Mouse (Mus musculus): ENCODE results near the gene Rxfp3.

The Rxfp3 gene

GRCm38 (mm10) chr15:11037711-11038110 lies at the start of gene Rxfp3:
TSS of gene Rxfp3 (minus strand) at chr15:11037991.
- peak; percentile 34 to 51 for DNase-seq

DNA sequence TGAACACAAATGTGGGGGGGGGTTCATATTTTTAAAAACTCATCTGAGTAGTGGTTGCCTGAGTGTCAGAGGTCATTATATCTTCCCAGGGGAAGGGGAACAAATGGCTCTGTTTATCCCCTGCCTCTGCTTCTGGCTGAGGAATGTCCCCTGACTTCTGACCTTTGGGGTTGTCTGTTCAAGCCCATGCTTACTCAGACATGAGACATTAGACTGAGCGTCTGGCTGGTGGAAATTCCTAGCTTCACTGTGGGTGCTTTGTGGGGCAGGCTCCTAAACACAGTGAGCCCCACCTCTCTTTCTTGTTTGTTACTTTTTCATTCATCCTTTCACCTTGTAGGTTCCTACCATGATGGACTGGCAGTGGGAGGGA lies 47.2 kb upstream of the Rxfp3 start:
- no peak for DNase-seq

GRCm38 (mm10) chr15:11084241-11084992 lies 46.6 kb upstream of the Rxfp3 start:
- DNase-seq, result no peak

DNA sequence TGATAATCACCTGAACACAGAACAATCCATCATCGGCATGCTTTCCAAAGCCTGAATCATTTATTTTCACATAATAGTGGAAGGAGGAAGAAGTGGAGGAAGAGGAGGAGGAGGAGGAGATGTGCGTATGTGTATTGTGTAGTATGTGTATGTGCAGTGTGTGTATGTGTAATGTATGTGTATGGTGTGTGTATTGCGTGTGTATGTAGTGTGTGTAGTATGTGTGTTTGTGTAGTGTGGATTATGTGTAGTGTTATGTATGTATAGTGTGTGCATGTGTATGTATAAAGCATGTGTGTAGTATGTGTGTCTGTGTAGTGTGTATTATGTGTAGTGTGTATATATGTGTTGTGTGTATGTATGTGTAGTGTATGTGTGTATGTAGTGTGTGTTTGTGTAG lies 45.9 kb upstream of the Rxfp3 start:
- DNase-seq, result no peak

GRCm38 (mm10) chr15:11082961-11083569 lies 45.3 kb upstream of the Rxfp3 start:
- DNase-seq, result no peak

DNA sequence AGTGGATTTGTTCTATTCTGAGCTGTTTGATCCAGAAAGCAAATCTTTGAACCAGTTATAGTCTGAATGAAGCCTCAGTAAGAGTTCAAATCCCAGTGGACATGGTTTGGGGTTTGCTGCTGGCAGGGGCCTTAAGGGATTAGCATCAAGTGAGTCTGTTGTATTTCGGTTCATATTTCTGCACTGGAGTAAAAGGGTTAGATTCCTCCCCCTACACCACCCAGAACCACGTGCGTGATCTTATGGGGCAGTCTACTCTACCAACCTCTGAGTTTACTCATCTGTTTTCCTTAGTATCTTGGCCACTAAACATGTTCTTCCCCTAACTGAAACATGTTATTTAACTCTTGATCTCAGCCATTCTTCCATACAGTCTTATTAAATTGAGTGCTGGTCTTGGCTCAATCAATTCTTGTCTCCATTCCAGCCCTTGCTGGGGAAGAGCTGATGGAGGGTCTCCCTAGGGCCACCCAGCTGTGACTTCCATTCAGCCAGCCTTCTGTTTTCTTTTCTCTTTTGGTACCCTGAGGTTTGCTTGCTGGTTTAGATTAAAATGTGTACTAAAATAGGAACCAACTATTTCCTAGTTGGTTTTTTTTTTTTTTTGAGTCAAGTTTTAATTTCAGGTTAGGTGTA lies 38.1 kb upstream of the Rxfp3 start:
- DNase-seq, result no peak

DNA sequence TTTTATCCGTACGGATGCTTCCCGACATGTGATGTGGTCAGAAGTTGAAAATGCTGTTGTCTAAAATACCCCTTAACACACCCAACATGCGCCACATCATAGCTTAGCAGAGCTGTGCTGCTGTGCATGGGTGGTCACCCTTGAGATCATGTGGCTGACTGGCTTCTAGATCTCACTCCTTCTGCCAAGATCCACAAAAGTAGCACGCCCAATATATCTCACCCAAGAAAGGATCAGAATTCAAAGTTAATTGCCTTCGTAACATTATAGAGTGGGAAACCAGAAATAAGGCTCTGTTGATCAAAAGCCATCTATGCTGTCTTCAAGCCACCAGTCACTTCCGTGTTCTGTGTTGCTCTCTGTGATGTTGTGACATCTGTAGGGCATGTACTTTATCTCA lies 30.1 kb upstream of the Rxfp3 start:
- DNase-seq, result peak in 1 of 2 experiments; percentile 16

DNA sequence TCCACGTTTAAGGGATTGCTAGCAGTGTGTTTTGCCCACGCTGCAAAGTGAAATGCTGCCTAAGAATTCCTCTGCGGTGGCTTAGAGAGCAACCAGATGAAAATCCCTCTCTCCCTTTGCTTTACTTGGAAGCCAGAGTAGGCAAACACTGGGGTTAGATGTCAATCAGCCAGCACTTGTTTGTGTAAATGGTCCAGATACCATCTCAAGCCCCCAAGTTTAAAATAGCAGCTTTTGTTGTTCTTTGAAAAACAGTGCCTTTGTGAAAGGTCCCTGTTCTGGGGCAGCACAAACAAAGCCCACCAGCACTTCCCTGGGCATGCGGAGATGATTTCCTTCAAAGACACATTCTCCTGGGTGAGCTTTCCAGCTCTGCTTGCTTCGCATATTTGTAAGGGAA lies 28.5 kb upstream of the Rxfp3 start:
- DNase-seq, result no peak

- peak; percentile 21 to 30 for DNase-seq
These were observed 27.9 kb upstream of the Rxfp3 start for GRCm38 (mm10) chr15:11065528-11066171.

GRCm38 (mm10) chr15:11064558-11065411 lies 27.0 kb upstream of the Rxfp3 start, which contains the start of gene Adamts12:
TSS of gene Adamts12 (plus strand) at chr15:11064790.
- DNase-seq, result peak; percentile 79 to 85

DNA sequence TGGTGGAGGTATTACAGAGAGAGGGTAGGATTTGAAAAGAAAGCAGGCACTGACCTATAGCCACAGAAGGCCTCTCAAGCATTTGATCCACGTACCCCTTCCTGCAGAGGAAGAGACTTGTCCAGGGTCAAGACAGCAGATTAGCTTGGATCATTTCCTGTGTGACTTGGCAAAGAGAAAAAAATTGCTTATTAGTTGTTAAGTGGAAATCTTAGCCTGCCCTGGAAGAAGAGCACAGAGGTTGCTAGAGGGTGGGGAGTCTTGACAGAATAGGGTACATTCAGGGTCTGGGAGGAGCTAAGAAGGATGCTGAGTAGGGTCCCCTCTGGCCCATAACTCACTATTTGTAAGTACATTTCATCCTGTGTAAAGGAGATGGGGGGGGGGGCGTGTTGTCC lies 26.4 kb upstream of the Rxfp3 start:
- peak in 1 of 2 experiments; percentile 22 for DNase-seq

DNA sequence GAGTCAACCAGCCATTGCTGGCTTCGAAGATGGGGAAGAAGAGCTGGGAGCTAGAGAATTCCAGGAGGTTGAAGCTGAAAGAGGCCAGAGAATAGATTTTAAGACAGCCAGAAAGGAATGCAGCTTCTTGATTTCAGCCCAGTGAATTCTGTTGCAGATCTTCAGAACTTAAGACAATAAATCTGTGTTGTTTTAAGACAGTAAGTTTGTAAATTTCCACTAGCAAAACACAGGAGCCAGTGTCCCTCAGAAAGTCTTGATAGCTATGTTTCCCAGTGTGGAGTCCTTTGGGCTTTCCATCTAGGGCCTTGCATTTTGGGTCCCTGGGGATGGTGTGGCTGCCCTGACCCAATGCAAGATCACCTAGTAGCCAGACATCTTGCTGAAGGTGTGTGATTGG lies 25.1 kb upstream of the Rxfp3 start:
- no peak for DNase-seq

DNA sequence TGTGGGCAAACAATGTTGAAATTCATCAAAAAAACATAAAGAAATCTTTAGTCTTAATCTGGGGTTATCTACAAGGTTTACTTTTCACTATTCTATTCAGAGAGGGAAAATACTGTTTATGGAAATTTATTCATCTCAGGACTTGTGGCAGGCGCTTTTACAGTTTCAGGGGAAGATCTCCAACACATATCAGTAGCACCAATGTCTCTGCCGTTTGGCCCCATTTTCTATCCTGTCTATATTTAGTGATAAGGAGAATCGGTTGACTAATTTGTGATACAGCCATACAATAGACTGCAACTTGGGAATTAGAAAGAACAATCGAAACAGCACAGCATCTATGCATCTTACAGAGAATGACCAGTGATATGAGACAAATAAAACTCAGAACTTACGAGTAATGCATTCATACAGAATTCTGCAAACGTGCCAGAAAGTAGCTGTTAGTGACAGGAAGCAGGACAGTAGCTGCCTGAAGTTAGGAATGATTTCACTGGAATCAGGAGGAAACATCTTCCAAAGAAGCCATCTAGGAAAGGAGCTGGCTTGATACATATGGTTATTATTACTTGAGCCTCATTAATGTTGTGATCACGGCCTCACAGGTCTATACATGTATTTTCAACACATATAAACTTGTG lies 16.8 kb upstream of the Rxfp3 start:
- DNase-seq, result no peak

DNA sequence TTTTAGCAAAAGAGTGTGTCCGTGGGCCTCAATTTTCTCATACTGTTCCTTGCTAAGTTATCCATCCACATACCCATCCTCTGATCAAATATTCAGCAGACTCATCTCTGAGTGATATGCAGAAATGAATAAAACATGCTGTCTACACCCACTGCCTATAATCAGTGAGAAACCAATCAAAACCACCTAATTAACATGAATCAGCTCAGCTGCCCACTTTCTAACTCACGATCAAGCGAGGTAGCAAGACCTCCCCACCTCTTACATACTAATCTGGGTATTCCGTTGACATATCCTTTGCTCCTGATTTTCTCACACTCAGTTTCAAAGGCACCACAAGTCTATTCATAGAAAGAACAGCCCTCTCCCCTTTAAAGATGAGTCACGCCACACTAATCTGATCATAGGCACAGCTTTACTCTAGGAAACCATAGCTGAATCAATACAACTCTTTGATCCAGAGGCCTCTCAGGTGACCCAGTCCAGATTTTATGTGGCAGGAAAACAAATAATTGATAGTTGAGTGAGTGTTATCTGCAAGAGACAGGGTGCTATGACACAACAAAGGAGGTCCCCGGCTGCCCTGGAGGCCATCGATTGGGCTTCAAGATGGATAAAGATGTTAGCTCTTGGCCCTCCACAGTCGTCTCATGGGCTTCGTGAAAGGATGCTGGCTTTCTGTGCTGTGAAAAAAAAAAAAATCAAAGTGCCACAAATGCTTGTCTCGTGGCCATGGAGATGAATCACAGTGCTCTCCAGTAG lies 16.1 kb upstream of the Rxfp3 start:
- no peak for DNase-seq

GRCm38 (mm10) chr15:11042828-11043227 lies 5.0 kb upstream of the Rxfp3 start:
- DNase-seq, result no peak

DNA sequence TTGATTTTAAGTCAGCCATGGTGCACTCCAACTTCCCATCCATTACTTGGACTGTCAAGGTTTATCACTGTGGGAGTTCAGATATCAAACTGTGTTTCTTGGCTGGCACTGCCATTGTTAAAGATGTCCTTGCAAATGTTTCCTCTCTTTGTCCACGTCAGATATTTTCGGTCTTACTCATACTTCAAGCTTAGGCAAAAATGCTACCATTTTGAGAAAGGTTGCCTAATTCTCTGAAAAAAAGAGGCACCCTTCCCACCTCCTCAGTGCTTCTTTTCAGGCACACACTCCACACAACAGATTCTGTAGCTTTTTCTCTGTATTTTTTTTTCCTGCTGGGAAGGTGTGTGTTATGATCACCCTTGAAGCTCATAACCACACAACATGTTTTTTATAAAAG lies 3.4 kb upstream of the Rxfp3 start:
- no peak for DNase-seq

- DNase-seq, result no peak
These were observed 2.3 kb upstream of the Rxfp3 start for GRCm38 (mm10) chr15:11040067-11040466.

- peak; percentile 63 to 66 for DNase-seq
These were observed 685 bp upstream of the Rxfp3 start for GRCm38 (mm10) chr15:11038476-11038875.

GRCm38 (mm10) chr15:11037376-11037695 lies 455 bp downstream of the Rxfp3 start:
- DNase-seq, result no peak

GRCm38 (mm10) chr15:11036535-11037375 lies 1.0 kb downstream of the Rxfp3 start:
- DNase-seq, result peak; percentile 24 to 46
